Mouse (Mus musculus) erythroblast, embryonic 14.5 days (primary cell): ENCODE measurements around the gene Entpd1. TPM values are rescaled to one million over a fixed set of nuclear protein-coding genes. Genes with fewer than 3 reads are reported as not detected.
"Not testable (repeated sequence)": the region's sequence is repeated elsewhere in the genome, so short reads cannot be mapped to it uniquely, and the experiment has no call there.

Source experiments
- H3K27me3 ChIP-seq: 2 replicates; pipeline ENCODE4 v1.6.1; 2012; ENCODE audit warnings: inconsistent platforms; ENCODE audit not compliant: control insufficient read depth
- H3K36me3 ChIP-seq: 2 replicates; pipeline ENCODE4 v1.6.1; 2012; ENCODE audit warnings: mild to moderate bottlenecking, inconsistent platforms; ENCODE audit not compliant: control insufficient read depth
- H3K4me1 ChIP-seq: 2 replicates; pipeline ENCODE4 v1.6.1; 2012; ENCODE audit warnings: inconsistent platforms; ENCODE audit not compliant: control insufficient read depth
- H3K4me3 ChIP-seq: replicated peaks from 2 replicates; pipeline ENCODE3; 2012; ENCODE audit warnings: moderate library complexity, mild to moderate bottlenecking, inconsistent platforms
- H3K9me3 ChIP-seq: 2 replicates; pipeline ENCODE4 v1.6.1; 2012; ENCODE audit warnings: low read length, inconsistent platforms, mixed read lengths; ENCODE audit not compliant: control insufficient read depth
- GATA1 ChIP-seq: IDR thresholded peaks from 2 replicates; pipeline ENCODE4 v1.6.1; 2012; ENCODE audit warnings: low read length, inconsistent platforms, mixed read lengths
- TAL1 ChIP-seq: IDR thresholded peaks from 3 replicates; pipeline ENCODE4 v1.6.1; 2012; ENCODE audit warnings: low read length, inconsistent platforms, mixed read lengths
- polyA plus RNA-seq: library from polyadenylated mRNA; stranded (reverse); fragments of >175 nt; gene quantifications from 2 replicates; pipeline ENCODE4 v1.2.3, GENCODE M21; 2012

Gene Entpd1
- polyA plus RNA-seq, 1 experiment = 0.05 TPM

GRCm38 (mm10) chr19:40616021-40616420 is 3.9 kb downstream of the Entpd1 start:
- Histone ChIP-seq H3K4me3 (no peak overlapping the region), H3K9me3 (no peaks in the 10 kb centered on the region), H3K36me3 (no peaks in the 10 kb centered on the region), H3K27me3 (peaks cover 7% of the 10 kb centered on the region), H3K4me1 (peaks cover 17% of the 10 kb centered on the region)
- TF ChIP-seq GATA1 = no peak
- TF ChIP-seq TAL1 = no peak

GRCm38 (mm10) chr19:40621616-40622015 is 9.4 kb downstream of the Entpd1 start:
- not testable (repeated sequence) for H3K4me3 ChIP-seq, H3K4me1 ChIP-seq, H3K36me3 ChIP-seq, H3K9me3 ChIP-seq, H3K27me3 ChIP-seq

- TF ChIP-seq TAL1 = no peak
- TF ChIP-seq GATA1 = no peak
- Histone ChIP-seq H3K4me1 (no peaks in the 10 kb centered on the region), H3K4me3 (no peak overlapping the region), H3K9me3 (no peaks in the 10 kb centered on the region), H3K27me3 (no peaks in the 10 kb centered on the region; the same call in 1 of the 2 replicates), H3K36me3 (no peaks in the 10 kb centered on the region)
Observed at GRCm38 (mm10) chr19:40625935-40626334, 13.8 kb downstream of the Entpd1 start.

GRCm38 (mm10) chr19:40628950-40629349 is 16.8 kb downstream of the Entpd1 start:
- TF ChIP-seq TAL1 (no peak), GATA1 (no peak)
- H3K27me3 ChIP-seq = no peaks in the 10 kb centered on the region; the same call in 1 of the 2 replicates
- H3K4me3 ChIP-seq = no peak overlapping the region
- H3K9me3 ChIP-seq = no peaks in the 10 kb centered on the region
- no peaks in the 10 kb centered on the region for H3K4me1 ChIP-seq
- no peaks in the 10 kb centered on the region for H3K36me3 ChIP-seq

GRCm38 (mm10) chr19:40630096-40630495 is 17.9 kb downstream of the Entpd1 start:
- Histone ChIP-seq H3K36me3 (no peaks in the 10 kb centered on the region), H3K4me1 (no peaks in the 10 kb centered on the region), H3K9me3 (no peaks in the 10 kb centered on the region), H3K27me3 (no peaks in the 10 kb centered on the region; the same call in 1 of the 2 replicates), H3K4me3 (no peak overlapping the region)
- TF ChIP-seq TAL1 (no peak), GATA1 (no peak)

GRCm38 (mm10) chr19:40630606-40631005 is 18.4 kb downstream of the Entpd1 start:
- H3K4me1 ChIP-seq = no peaks in the 10 kb centered on the region

GRCm38 (mm10) chr19:40632193-40632592 is 20.0 kb downstream of the Entpd1 start:
- no peak overlapping the region for H3K4me3 ChIP-seq
- H3K9me3 ChIP-seq = no peaks in the 10 kb centered on the region
- peaks cover 6% of the 10 kb centered on the region for H3K4me1 ChIP-seq
- no peak for TF ChIP-seq TAL1
- no peak for TF ChIP-seq GATA1
- no peaks in the 10 kb centered on the region for H3K36me3 ChIP-seq
- H3K27me3 ChIP-seq = no peaks in the 10 kb centered on the region; the same call in 1 of the 2 replicates

More at GRCm38 (mm10) chr19:40630606-40631005, 18.4 kb downstream of the Entpd1 start:
- TF ChIP-seq TAL1 (no peak), GATA1 (no peak)
- H3K36me3 ChIP-seq = no peaks in the 10 kb centered on the region
- no peaks in the 10 kb centered on the region; the same call in 1 of the 2 replicates for H3K27me3 ChIP-seq
- H3K9me3 ChIP-seq = no peaks in the 10 kb centered on the region
- no peak overlapping the region for H3K4me3 ChIP-seq

GRCm38 (mm10) chr19:40632668-40633067 is 20.5 kb downstream of the Entpd1 start:
- TF ChIP-seq TAL1 (no peak), GATA1 (no peak)

GRCm38 (mm10) chr19:40633144-40633543 is 21.0 kb downstream of the Entpd1 start:
- Histone ChIP-seq H3K36me3 (no peaks in the 10 kb centered on the region), H3K9me3 (no peaks in the 10 kb centered on the region), H3K4me1 (peaks cover 10% of the 10 kb centered on the region), H3K27me3 (no peaks in the 10 kb centered on the region; the same call in 1 of the 2 replicates), H3K4me3 (no peak overlapping the region)
- TF ChIP-seq TAL1 = no peak
- TF ChIP-seq GATA1 = no peak

More at GRCm38 (mm10) chr19:40632668-40633067, 20.5 kb downstream of the Entpd1 start:
- Histone ChIP-seq H3K4me3 (no peak overlapping the region), H3K4me1 (peaks cover 10% of the 10 kb centered on the region), H3K9me3 (no peaks in the 10 kb centered on the region), H3K27me3 (no peaks in the 10 kb centered on the region; the same call in 1 of the 2 replicates), H3K36me3 (no peaks in the 10 kb centered on the region)

- Histone ChIP-seq H3K4me1 (peaks cover 10% of the 10 kb centered on the region), H3K9me3 (no peaks in the 10 kb centered on the region), H3K27me3 (no peaks in the 10 kb centered on the region), H3K36me3 (no peaks in the 10 kb centered on the region), H3K4me3 (no peak overlapping the region)
- TF ChIP-seq GATA1 (no peak), TAL1 (no peak)
Observed at GRCm38 (mm10) chr19:40637091-40637490, 24.9 kb downstream of the Entpd1 start.
